10 mouse cellular contexts compared by ENCODE assay signal in genomic region chr4:125397007-125397461, GRCm38 (mm10).
DNase-seq lines count a peak whose midpoint lies in the region.
"Had no signal": no experiment of that assay in that cellular context is flagged by ENCODE, and none has a peak within 500 bp of the region (broad histone marks: within the 10 kb centered on the region; RNA-seq: fewer than 3 reads in every experiment).

No protein-coding gene starts in this region.

- intact Hi-C loops in left cerebral cortex, postnatal 14 days (cut with DNase I), result loop anchor here (2.0 to 5.0 kb wide), 3 partner anchors 80 to 206 kb away; no protein-coding TSS in a partner anchor

- peak; percentile 58 to 61 for DNase-seq in layer of hippocampus, adult 8-10 months (ENCODE audit: low spot score in 2 of 2)
- no peak for DNase-seq in layer of hippocampus, postnatal 14 days (ENCODE audit: low spot score in 2 of 2)
- DNase-seq in frontal cortex, adult 2 months (ENCODE audit: extremely low spot score in 1 of 2, low spot score in 1 of 2), result peak; percentile 82
- DNase-seq in left cerebral cortex, postnatal 14 days (ENCODE audit: low spot score in 2 of 2), result peak; percentile 77 to 90
- DNase-seq in telencephalon, adult 2 months (ENCODE audit: low read depth, low spot score), result peak; percentile 95
- DNase-seq in lung, postnatal 36 days, result no peak
- DNase-seq in testis, postnatal 10 days (ENCODE audit: low spot score), result no peak
- DNase-seq: cerebellum, postnatal 14 days; gastrocnemius, postnatal 14 days; kidney, postnatal 14 days had no signal

Comparison
In these comparisons a context has a peak if more than half of its experiments do, and no peak if none do; other contexts are left out.
1. DNase-seq: peak in layer of hippocampus, adult 8-10 months (2 of 2), frontal cortex, adult 2 months (2 of 2), left cerebral cortex, postnatal 14 days (2 of 2) and telencephalon, adult 2 months (single experiment); none in layer of hippocampus, postnatal 14 days (0 of 2), lung, postnatal 36 days (single experiment) and testis, postnatal 10 days (single experiment).